Mouse (Mus musculus) ES-E14 (cell line): ENCODE data around the gene Prph2. TPM values are rescaled to one million over a fixed set of nuclear protein-coding genes. Genes with fewer than 3 reads are reported as not detected.

ENCODE experiments used
- DNase-seq: peaks from one replicate; pipeline ENCODE4 v3.0.0-alpha.2; 2013; ENCODE audit warnings: low read depth, low spot score
- H3K27ac ChIP-seq: 2 replicates; pipeline ENCODE4 v1.5.1; 2012; ENCODE audit warnings: low read depth, mild to moderate bottlenecking, low read length, moderate library complexity, mixed read lengths; ENCODE audit not compliant: poor library complexity, insufficient read depth, severe bottlenecking
- H3K36me3 ChIP-seq: 2 replicates; pipeline ENCODE4 v1.6.1; 2012; ENCODE audit warnings: mild to moderate bottlenecking, low read length, moderate library complexity, mixed read lengths; ENCODE audit not compliant: control insufficient read depth, poor library complexity, insufficient read depth, severe bottlenecking
- H3K4me1 ChIP-seq, 2 experiments: fragments of 150-350 bp in 1 of 2; sonication (generic) in 1 of 2; 2 replicates each; pipeline ENCODE4 v1.6.1; 2012; ENCODE audit warnings: low read length in 2 of 2, mild to moderate bottlenecking in 1 of 2, mixed read lengths in 1 of 2; ENCODE audit not compliant: control insufficient read depth in 2 of 2, insufficient read depth in 2 of 2, poor library complexity in 1 of 2
- H3K4me3 ChIP-seq, 2 experiments: fragments of 150-350 bp in 1 of 2; sonication (generic) in 1 of 2; 2 replicates each; pipeline ENCODE4 v1.5.1; 2012; ENCODE audit warnings: low read length in 2 of 2, low read depth in 1 of 2, mild to moderate bottlenecking in 1 of 2, mixed read lengths in 1 of 2; ENCODE audit not compliant: insufficient read depth in 1 of 2, poor library complexity in 1 of 2, severe bottlenecking in 1 of 2
- H3K9ac ChIP-seq: 2 replicates; pipeline ENCODE4 v1.6.1; 2012; ENCODE audit warnings: low read depth, mild to moderate bottlenecking, low read length, mixed read lengths; ENCODE audit not compliant: poor library complexity, insufficient read depth, severe bottlenecking
- H3K9me3 ChIP-seq: fragments of 150-350 bp; sonication (generic); 2 replicates; pipeline ENCODE4 v1.6.1; 2012; ENCODE audit warnings: low read depth, mild to moderate bottlenecking, low read length; ENCODE audit not compliant: control insufficient read depth, insufficient read depth
- CHD2 ChIP-seq: IDR thresholded peaks from 2 replicates; pipeline ENCODE4 v1.6.1; 2014; ENCODE audit warnings: mild to moderate bottlenecking, low read depth, low read length, inconsistent platforms
- HCFC1 ChIP-seq: IDR thresholded peaks from 2 replicates; pipeline ENCODE4 v1.6.1; 2012; ENCODE audit warnings: low read length, inconsistent platforms, borderline replicate concordance; ENCODE audit not compliant: insufficient read depth
- MAFK ChIP-seq: IDR thresholded peaks from 2 replicates; pipeline ENCODE4 v1.6.1; 2014; ENCODE audit warnings: mild to moderate bottlenecking, low read depth, low read length, inconsistent platforms; ENCODE audit not compliant: insufficient read depth
- ZC3H11A ChIP-seq: IDR thresholded peaks from 2 replicates; pipeline ENCODE4 v1.6.1; 2012; ENCODE audit warnings: low read depth, mild to moderate bottlenecking, inconsistent platforms, low read length, borderline replicate concordance
- ZNF384 ChIP-seq: IDR thresholded peaks from 2 replicates; pipeline ENCODE4 v1.6.1; 2012; ENCODE audit warnings: low read depth, low read length, inconsistent platforms
- in situ Hi-C, 2 experiments: fragments of 600-800 bp; cut with MboI; formaldehyde crosslinking; loops; one replicate each; pipeline ENCODE4 v1.15.1; 2025; ENCODE audit warnings: low sequenced_read_pairs in 2 of 2, inconsistent platforms in 1 of 2; ENCODE audit not compliant: unreplicated experiment in 2 of 2
- total RNA-seq: library from RNA; depleted of rRNA; stranded (reverse); fragments of 300-350 nt; gene quantifications from 2 replicates; pipeline ENCODE4 v1.2.3, GENCODE M21; 2012

Gene Prph2
- total RNA-seq, 1 experiment: 0.18 TPM

DNA sequence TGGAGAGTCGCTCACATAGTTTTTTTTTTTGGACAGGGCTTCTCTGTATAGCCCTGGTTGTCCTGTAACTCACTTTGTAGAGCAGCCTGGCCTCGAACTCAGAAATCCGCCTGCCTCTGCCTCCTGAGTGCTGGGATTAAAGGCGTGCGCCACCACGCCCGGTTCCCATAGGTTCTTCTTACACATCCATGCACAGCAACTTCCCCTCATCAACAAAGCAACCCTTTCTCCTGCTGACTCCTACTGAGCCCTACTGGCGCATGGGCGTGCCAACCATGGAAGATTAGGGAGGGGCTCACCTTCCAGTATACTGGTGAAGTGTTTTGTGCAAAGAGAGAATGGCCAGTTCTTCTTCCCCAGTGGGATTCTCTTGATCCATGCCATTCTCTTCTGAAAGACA is 32.2 kb downstream of the Prph2 start:
- Histone ChIP-seq H3K9ac (no peak overlapping the region), H3K36me3 (peaks cover 34% of the 10 kb centered on the region), H3K9me3 (no peaks in the 10 kb centered on the region), H3K4me3 (no peak overlapping the region), H3K4me1 (peaks cover 4% of the 10 kb centered on the region in 2 experiments; a peak in 2 of 4 replicates), H3K27ac (no peak overlapping the region)
- no peak for DNase-seq
- in situ Hi-C loops: no loop called here
- TF ChIP-seq CHD2 (no peak), ZC3H11A (no peak), MAFK (no peak), HCFC1 (no peak)

GRCm38 (mm10) chr17:46946276-46946675 is 36.0 kb downstream of the Prph2 start:
- Histone ChIP-seq H3K36me3 (peaks cover 27% of the 10 kb centered on the region), H3K9me3 (no peaks in the 10 kb centered on the region), H3K4me1 (peaks cover 0 to 2% of the 10 kb centered on the region in 2 experiments; a peak in 1 of 4 replicates), H3K27ac (no peak overlapping the region), H3K9ac (no peak overlapping the region), H3K4me3 (no peak overlapping the region)
- no peak for TF ChIP-seq ZNF384
- no peak for TF ChIP-seq HCFC1
- no peak for TF ChIP-seq ZC3H11A
- TF ChIP-seq MAFK: no peak
- no peak for TF ChIP-seq CHD2
- DNase-seq: no peak
- in situ Hi-C loops: no loop called here

DNA sequence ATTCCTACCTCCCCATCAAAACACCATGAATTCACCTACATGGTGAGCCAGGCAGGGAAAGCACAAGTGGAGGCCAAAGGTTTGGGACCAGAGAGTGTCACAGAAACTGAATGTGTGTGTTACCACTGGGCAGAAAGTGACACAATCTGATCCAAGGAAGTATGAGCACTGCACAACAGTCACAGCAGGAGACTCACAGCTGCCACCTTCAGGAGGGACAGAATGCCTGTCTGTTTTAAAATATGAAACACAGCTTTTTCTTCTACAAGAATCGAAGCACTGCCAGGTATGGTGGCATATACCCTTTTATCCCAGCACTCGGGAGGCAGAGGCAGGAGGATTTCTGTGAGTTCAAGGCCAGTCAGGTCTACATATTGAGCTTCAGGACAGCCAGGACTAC is 47.8 kb downstream of the Prph2 start:
- Histone ChIP-seq H3K36me3 (peaks cover 57% of the 10 kb centered on the region), H3K27ac (no peak overlapping the region), H3K4me1 (no peaks in the 10 kb centered on the region), H3K9me3 (no peaks in the 10 kb centered on the region), H3K9ac (no peak overlapping the region), H3K4me3 (no peak overlapping the region)
- TF ChIP-seq MAFK (no peak), ZNF384 (no peak), HCFC1 (no peak), CHD2 (no peak)
- in situ Hi-C loops: no loop called here
- no peak for DNase-seq

DNA sequence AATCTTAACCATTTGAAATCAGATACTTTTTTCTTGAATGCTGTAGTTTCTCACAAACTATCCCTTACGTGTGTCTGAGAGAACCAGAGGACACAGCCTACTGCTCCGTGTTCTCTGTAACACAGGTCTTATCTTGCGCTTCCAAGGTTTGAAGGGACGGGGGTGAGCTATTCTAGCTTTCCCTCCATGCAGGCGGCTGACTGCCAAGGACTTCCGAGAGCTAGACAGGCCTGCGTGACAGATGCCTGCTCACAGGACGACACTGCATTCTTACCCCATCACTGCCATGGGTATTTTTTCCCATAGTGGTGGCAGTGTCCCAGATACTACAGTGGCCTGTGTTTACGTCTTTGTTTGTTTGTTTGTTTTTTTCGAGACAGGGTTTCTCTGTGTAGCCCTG is 50.0 kb downstream of the Prph2 start:
- H3K4me3 ChIP-seq: no peak overlapping the region

DNA sequence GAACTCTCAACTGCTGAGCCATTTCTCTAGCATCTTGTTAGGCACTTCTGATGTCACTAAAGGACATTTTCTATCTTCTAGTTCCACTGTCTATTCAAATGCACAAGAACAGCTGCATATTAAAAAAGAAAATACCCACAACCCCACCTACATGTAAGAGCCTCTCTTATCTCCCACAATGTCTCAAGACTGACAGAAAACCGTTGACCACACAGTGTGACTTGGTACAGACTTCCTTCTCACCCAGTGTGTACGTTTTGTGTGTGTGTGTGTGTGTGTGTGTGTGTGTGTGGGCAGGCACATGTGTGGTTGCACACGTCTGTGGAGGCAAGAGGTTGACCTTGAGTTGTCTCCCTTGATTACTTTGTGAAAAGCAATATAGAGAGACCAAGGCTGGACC is 51.9 kb downstream of the Prph2 start:
- Histone ChIP-seq H3K9me3 (no peaks in the 10 kb centered on the region), H3K9ac (no peak overlapping the region), H3K4me1 (no peaks in the 10 kb centered on the region), H3K4me3 (no peak overlapping the region), H3K36me3 (peaks cover 58% of the 10 kb centered on the region), H3K27ac (no peak overlapping the region)
- in situ Hi-C loops: no loop called here
- no peak for DNase-seq
- TF ChIP-seq ZC3H11A: no peak
- no peak for TF ChIP-seq ZNF384
- no peak for TF ChIP-seq CHD2
- no peak for TF ChIP-seq MAFK
- no peak for TF ChIP-seq HCFC1

More for the DNA sequence above, 50.0 kb downstream of the Prph2 start:
- H3K9me3 ChIP-seq: no peaks in the 10 kb centered on the region
- H3K27ac ChIP-seq: no peak overlapping the region
- in situ Hi-C loops: no loop called here
- no peak overlapping the region for H3K9ac ChIP-seq
- H3K36me3 ChIP-seq: peaks cover 62% of the 10 kb centered on the region
- no peak for TF ChIP-seq ZC3H11A
- TF ChIP-seq ZNF384: no peak
- no peak for TF ChIP-seq MAFK
- no peak for TF ChIP-seq CHD2
- TF ChIP-seq HCFC1: no peak
- DNase-seq: no peak
- H3K4me1 ChIP-seq: no peaks in the 10 kb centered on the region
